Mouse (Mus musculus): Measurements from ENCODE around the gene Rspo3. TPM values are rescaled to one million over a fixed set of nuclear protein-coding genes. Genes with fewer than 3 reads are reported as not detected.
A peak's percentile ranks its signal among the peaks of the same experiment; 100 is the strongest.

Gene Rspo3
- total RNA-seq (2021), result under 1 TPM; 0.29 to 0.55 TPM

DNA sequence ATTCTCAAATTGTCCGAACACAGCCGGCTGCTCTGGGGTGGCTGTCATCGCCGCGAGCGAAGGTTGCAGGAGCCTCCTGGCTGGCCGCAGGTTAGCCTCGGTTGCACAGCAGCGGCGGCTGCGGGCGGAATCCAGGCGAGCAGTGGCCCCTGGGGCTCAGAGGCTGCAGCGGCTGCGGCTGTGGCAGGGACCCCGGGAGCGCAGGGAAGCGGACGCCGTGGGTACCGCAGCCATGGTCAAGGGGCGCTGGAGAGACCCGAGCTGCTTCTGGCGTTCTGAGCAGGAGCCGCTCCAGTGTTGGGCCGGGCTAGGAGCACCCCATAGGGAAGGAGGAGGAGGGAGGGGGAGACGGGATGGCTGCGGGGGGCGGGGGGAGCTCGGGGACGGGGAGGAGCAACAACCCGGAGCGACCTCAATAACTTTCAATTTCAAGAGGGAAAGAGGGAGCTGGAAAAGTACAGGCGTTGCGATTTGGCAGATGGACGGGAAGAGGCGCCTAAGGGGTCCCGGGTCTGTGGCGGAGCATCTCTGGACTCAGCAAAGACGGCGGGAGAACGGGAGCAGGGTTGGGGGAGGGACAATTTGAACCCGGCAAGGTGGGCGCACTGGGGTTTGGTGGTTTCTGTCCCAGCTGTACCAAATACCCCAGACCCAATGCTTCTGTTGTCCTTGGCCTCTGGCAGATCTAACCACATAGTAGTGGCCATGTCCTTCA is at the start of gene Rspo3:
Gene Rspo3 (minus strand): TSS at position 322 of the 715 bp plus-strand sequence.
- intact Hi-C loops (cut with DNase I), result loop anchor here (10.0 kb wide), 1 partner anchor 1049 kb away; no protein-coding TSS in a partner anchor
- peak; percentile 34 to 40 for DNase-seq

- intact Hi-C loops (cut with DNase I), result no loop called here
- no peak for DNase-seq
Measured at GRCm38 (mm10) chr10:29581940-29582339, 46.3 kb upstream of the Rspo3 start.

GRCm38 (mm10) chr10:29581476-29581875 is 45.8 kb upstream of the Rspo3 start:
- intact Hi-C loops (cut with DNase I), result no loop called here
- no peak for DNase-seq

- no peak for DNase-seq
- intact Hi-C loops (cut with DNase I), result no loop called here
Measured at GRCm38 (mm10) chr10:29555983-29556382, 20.3 kb upstream of the Rspo3 start.

- intact Hi-C loops (cut with DNase I), result no loop called here
- DNase-seq, result no peak
Measured at GRCm38 (mm10) chr10:29554365-29554764, 18.7 kb upstream of the Rspo3 start.

DNA sequence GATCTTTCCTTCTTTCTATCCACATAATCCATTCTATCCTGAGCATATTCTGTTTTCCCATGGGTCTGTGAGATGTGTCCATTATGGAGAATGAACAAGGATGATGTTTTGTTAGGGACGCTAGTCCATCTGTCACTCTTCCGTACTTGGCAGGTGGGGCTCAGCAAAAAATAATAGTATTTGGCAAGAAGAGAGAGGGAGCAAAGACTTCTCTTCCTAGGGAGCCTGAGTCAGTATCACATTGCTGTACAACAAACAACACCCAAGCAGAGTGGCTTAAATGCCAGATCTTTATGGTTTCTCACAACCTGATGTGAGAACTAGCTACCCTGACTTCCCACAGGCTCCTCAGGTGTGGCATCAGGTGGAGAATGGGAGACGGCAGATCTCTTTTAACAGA is 7.3 kb upstream of the Rspo3 start:
- no peak for DNase-seq
- intact Hi-C loops (cut with DNase I), result no loop called here

DNA sequence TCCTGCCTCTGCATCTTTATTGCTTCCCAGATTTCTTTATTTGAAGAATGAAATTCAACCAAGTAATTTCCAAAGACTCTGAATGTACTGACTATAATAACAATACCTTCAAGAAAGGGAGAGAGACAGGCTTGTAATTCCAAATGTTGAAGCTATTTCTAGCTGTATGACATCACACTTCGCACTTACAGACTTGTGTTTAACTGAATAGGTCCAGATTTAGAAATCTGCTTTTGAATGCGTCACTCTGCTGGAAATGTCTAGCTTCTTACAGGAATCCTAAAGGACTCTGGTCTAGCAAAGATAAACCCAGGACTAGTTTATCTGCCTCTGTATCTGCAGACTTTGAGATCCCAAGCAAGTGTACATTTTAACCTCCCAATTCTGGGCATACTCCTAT is 3.8 kb upstream of the Rspo3 start:
- intact Hi-C loops (cut with DNase I), result loop anchor here (10.0 kb wide), 1 partner anchor 1045 kb away; no protein-coding TSS in a partner anchor
- DNase-seq, result no peak

- DNase-seq, result no peak
- intact Hi-C loops (cut with DNase I), result loop anchor here (10.0 kb wide), 1 partner anchor 1046 kb away; no protein-coding TSS in a partner anchor
Measured at GRCm38 (mm10) chr10:29538791-29539190, 3.1 kb upstream of the Rspo3 start.

DNA sequence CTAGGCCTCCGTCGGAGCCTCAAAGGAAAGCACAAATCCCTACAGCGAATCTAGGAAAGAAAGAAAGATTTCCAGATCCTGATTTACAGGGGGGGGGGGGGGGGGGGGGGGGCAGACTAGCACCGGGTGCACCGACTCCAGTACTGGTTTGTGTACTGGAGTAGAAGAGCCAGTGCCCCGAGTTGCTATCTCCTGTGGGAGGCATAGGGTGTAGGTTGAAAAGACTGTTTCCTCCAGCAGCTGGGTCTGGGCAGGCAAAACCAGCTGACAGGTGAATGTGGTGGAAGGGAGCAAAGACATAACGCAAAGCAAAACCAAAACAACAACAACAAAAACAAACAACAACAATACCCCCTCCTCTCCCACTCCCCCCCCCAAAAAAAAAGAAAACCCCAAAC is 838 bp downstream of the Rspo3 start:
- intact Hi-C loops (cut with DNase I), result loop anchor here (5.0 to 10.0 kb wide), 3 partner anchors 1002 to 1277 kb away; no protein-coding TSS in a partner anchor
- no peak for DNase-seq

DNA sequence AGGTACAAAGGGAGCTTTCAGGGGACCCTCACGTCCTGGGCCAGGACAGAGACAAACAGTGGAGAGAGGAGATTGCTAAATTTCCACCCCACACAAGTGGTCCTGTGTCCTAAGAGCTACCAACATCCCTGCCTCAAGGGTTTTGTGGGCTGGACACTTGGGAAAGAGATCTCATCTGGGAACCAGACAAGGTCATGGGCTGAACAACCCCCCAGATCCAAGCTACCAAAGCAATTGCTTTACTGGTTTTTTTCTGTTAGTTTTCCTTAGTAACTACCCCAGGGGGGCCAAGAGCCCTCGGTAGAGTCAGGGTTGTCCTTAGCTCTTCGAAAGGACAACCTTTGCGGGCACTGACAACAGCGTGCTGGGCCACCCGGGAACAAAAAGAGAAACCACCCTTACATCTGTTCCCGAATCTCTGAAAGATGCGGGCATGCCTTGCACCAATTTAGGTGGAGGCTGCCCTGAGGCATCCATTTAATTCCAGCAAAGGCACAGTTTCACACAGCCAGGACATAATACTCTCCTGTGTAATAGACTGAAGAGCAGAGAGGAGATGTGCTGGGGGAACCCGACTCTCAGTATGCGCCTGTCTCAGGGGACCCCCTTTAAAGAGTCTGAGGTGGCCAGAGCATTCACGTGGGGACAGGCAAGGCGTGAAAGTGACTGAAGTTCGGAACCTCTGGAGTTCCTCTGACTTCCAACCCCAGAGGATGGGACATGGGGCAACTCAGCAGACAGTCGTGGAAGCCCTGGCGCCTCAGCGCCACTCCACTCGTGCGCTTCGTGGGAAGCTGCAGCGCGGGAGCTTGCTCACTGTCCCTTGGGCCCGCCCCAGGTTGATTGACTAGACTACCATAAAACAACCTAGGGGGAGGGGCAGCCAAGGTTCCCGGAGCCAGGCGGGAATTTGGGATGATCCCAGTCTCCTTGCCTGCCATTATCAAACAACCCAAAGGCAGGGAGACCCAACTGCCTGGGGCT is 1.5 kb downstream of the Rspo3 start:
- intact Hi-C loops (cut with DNase I), result loop anchor here (2.0 to 10.0 kb wide), 5 partner anchors 271 to 1278 kb away; no protein-coding TSS in a partner anchor
- DNase-seq, result peak; percentile 3 to 4

DNA sequence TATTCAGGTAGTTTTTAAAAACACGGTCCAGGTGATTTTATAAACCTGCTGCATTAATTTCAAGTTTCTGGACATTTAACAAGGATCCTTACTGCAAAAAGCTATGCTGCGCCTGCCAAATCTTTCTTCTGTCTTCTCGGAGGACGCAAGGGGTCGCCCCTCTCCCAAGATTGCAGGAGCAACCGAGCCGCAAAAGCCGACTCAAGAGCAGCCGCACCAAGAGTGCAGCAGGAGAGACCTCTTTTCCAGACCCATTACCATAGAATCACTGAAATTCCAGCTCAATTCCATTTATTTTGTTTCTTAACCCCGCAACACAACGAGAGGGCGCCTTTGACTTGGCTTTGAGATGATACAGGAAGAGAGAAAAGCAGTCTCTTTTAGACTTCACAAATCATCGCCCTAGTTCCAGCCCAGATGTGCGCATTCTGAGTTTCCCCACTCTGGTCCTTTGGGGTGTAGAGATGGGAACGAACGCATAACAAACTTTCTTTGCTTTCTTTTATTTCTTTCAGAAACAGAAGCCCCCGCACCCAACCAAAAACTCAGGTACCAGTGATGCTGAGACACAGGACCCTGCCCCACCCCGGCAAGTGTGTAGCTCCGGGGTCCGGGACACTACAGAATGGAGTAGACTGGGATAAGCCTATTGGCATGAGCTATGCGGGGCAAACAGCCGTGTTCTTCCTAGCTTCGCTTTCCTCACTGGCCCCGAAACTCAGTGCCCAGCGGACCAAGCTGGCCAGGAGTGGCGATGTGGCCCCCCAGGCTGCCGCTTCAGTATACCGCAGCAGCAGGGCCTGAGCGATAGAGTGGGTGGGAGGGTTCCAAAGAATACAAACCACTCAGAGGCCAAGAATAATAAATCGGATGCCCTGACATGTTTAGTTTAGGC is 2.6 kb downstream of the Rspo3 start:
- DNase-seq, result peak; percentile 80 to 87
- intact Hi-C loops (cut with DNase I), result loop anchor here (2.0 to 10.0 kb wide), 5 partner anchors 272 to 1279 kb away; no protein-coding TSS in a partner anchor

DNA sequence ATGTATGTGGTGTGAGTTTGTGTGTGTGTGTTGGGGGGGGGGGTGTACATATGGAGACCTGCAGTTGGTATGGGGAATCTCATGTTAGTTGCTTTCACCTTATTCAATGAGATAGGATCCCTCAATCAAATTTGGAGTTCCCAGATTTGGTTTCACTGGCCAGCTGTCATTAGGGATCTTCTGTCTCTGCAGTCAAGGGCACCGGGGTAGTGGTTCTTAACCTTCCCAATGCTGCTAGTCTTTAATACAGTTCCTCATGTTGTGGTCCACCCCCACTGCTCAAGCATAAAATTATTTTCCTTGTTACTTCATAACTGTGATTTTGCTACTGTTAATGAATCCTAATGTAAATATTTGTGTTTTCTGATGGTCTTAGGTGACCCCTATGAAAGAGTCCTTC is 22.1 kb downstream of the Rspo3 start:
- DNase-seq, result no peak
- intact Hi-C loops (cut with DNase I), result no loop called here

DNA sequence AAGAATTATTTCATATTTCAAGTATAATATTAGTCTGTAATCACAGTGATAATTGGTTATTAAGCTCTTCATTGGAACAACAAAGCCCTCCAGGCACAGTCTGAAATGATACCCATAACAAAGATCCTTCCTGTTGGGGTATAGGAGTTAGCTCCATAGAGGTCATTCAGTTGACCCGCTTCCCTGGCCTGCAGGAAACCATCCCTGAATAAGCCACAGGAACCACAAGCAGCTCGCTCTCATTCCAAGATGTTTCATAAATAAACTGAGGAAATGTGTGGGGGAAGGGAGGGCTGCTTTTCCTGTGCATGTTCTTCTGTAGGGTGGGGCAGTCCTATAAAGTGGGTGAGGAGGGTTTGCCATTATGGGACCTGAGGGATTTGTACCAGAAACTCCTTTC is 27.5 kb downstream of the Rspo3 start:
- DNase-seq, result no peak
- intact Hi-C loops (cut with DNase I), result no loop called here

DNA sequence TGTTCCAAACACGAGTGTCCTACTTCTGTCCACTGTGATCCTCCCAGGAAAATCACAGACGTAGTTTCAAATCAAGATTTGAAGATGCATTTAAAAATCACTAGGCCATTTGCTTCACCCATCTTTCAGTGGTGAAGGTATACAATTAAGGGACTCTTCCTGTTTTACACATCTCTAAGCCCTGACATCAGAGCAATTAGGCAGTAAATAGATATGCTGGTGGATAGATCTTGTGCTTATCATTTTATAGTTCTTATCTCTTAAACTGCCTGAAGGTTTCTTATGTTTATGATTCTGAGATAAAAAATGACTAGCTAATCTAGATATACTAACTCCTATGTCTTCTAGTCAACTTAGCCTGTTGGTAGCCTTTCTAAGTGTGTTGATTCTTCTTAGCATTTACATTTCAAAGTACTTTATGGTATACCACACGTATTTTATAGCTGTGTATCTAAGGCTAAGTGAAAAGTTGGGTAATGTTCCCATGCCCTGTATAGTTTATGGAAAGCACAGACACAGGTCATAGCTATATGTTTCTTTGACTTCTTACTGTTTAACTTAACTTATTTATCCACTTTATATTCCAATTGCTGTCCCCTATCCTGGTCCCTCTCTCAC is 38.4 kb downstream of the Rspo3 start:
- DNase-seq, result no peak
- intact Hi-C loops (cut with DNase I), result no loop called here

GRCm38 (mm10) chr10:29493996-29494395 is 41.7 kb downstream of the Rspo3 start:
- intact Hi-C loops (cut with DNase I), result no loop called here
- peak in 1 of 2 experiments; percentile 5 for DNase-seq

DNA sequence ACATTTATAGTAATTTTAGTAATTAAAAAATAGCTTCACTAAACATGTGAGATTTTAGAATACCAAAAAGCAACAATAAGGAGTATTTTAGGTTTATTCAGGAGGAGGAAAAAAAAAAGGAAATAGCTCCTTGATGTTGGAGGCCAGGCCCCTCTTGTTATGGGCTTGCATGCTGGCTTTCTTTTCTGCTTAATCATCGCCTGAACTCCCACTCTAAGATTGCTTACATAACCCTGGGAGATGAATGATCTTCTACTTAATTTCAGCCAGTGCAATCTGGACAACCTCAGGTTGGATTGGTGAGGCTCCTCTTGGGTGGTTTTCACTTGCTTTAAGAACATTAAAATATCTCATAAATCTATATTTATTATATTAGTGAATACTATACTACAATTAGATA is 54.7 kb downstream of the Rspo3 start:
- no peak for DNase-seq
- intact Hi-C loops (cut with DNase I), result no loop called here

DNA sequence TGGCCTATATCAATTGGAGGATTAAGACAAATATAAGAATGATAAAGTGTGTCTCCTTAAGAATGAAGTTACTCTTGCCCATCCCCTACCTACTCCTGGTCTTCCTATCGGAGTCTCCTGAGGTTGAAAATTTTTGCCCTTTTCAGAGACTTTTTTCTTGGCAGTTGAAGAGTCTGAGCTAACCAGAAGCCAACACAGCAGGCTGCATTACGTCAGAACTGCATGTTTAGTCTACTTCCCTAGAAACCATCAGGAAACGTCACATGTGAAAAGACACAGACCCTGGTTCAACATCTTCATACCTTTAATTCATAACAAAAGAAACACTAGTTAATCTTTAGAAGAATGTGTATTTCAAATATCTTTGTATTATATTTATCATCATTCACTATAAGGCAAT is 56.3 kb downstream of the Rspo3 start:
- no peak for DNase-seq
- intact Hi-C loops (cut with DNase I), result no loop called here

- intact Hi-C loops (cut with DNase I), result no loop called here
- DNase-seq, result no peak
Measured at GRCm38 (mm10) chr10:29470454-29470853, 65.2 kb downstream of the Rspo3 start.

- intact Hi-C loops (cut with DNase I), result no loop called here
Measured at GRCm38 (mm10) chr10:29460100-29460499, 75.6 kb downstream of the Rspo3 start.

DNA sequence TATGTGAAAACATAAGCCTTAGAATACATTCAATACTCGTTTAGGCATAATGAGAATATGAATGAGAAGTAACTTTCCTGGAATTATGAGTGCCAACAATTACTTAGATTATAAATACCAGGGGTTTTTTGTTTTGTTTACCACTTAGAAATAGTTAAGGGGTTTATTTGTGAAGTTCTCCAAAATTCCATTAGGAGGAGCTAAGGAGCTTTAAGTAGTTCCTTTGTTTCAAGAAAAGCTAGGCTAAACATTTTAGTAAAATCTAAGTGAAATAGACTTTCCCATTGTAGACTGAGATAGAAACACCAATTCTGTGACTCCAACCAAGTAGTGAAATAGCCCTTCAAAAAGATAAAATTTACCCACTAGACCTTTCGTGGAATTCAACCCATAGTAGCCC is 76.0 kb downstream of the Rspo3 start:
- DNase-seq, result no peak
- intact Hi-C loops (cut with DNase I), result no loop called here

More at GRCm38 (mm10) chr10:29460100-29460499, 75.6 kb downstream of the Rspo3 start:
- no peak for DNase-seq
